Mouse (Mus musculus) gastrocnemius, adult 2 months (tissue): ENCODE results near the gene Nup62. TPM values are rescaled to one million over a fixed set of nuclear protein-coding genes. Genes with fewer than 3 reads are reported as not detected.

Experiments used
- DNase-seq: peaks from one replicate; pipeline ENCODE4 v3.0.0; 2022
- H3K27ac ChIP-seq: fragments of 200-600 bp; 2 replicates; pipeline ENCODE4 v1.8.1; 2022; ENCODE audit warnings: mild to moderate bottlenecking
- H3K4me3 ChIP-seq: fragments of 200-600 bp; 2 replicates; pipeline ENCODE4 v1.8.1; 2022; ENCODE audit warnings: mild to moderate bottlenecking, moderate library complexity
- CTCF ChIP-seq: fragments of 200-600 bp; IDR thresholded peaks from 2 replicates; pipeline ENCODE4 v1.8.1; 2022; ENCODE audit warnings: antibody characterized with exemption, mild to moderate bottlenecking, moderate library complexity
- intact Hi-C: fragments of 180-260 bp; cut with DNase I; formaldehyde crosslinking; loops from one replicate; pipeline ENCODE4 v1.15.1; 2025
- total RNA-seq, 2 experiments: library from RNA; stranded (reverse); gene quantifications; 2 replicates each; pipeline ENCODE4 v1.2.3; 2021

The Nup62 gene
- total RNA-seq, 2 experiments from 2014 or later, result 21.8 to 26.6 TPM

- peak; percentile 15 for DNase-seq
- intact Hi-C loops, result loop anchor here (5.0 kb wide), 1 partner anchor 75 kb away; the partner anchor contains the start of gene Vrk3
- peak; percentile 26 for TF ChIP-seq CTCF
Observed at GRCm38 (mm10) chr7:44821666-44822448, 6.0 kb downstream of the Nup62 start.

GRCm38 (mm10) chr7:44823409-44823808 is 7.5 kb downstream of the Nup62 start:
- Histone ChIP-seq H3K27ac (peak overlapping the region; percentile 7; the same call in 1 of the 2 replicates), H3K4me3 (no peak overlapping the region)
- intact Hi-C loops, result loop anchor here (5.0 kb wide), 1 partner anchor 76 kb away; the partner anchor contains the start of gene Vrk3
- DNase-seq, result peak; percentile 11
- 0 out of 2 replicates have a peak, but pooled peaks have one; percentile 5 for TF ChIP-seq CTCF

More at GRCm38 (mm10) chr7:44821666-44822448, 6.0 kb downstream of the Nup62 start:
- Histone ChIP-seq H3K4me3 (no peak overlapping the region), H3K27ac (peak overlapping the region; percentile 99)

GRCm38 (mm10) chr7:44824872-44825271 is 9.0 kb downstream of the Nup62 start:
- H3K27ac ChIP-seq, result peak overlapping the region; percentile 6; the same call in 1 of the 2 replicates
- DNase-seq, result peak; percentile 87
- no peak overlapping the region for H3K4me3 ChIP-seq
- intact Hi-C loops, result loop anchor here (2.0 to 5.0 kb wide), 2 partner anchors 78 to 100 kb away; partner anchors contain the start of gene Vrk3
- TF ChIP-seq CTCF, result peak; percentile 90

GRCm38 (mm10) chr7:44826771-44827170 is 10.9 kb downstream of the Nup62 start:
- intact Hi-C loops, result no loop called here
- no peak for TF ChIP-seq CTCF
- DNase-seq, result no peak
- Histone ChIP-seq H3K27ac (no peak overlapping the region), H3K4me3 (no peak overlapping the region)

GRCm38 (mm10) chr7:44828706-44829105 is 12.8 kb downstream of the Nup62 start:
- H3K27ac ChIP-seq, result peak overlapping the region; percentile 31; the same call in 1 of the 2 replicates
- peak; percentile 64 for DNase-seq
- intact Hi-C loops, result no loop called here
- no peak for TF ChIP-seq CTCF
- no peak overlapping the region for H3K4me3 ChIP-seq

- no peak for TF ChIP-seq CTCF
- intact Hi-C loops, result no loop called here
- H3K4me3 ChIP-seq, result no peak overlapping the region
Observed at GRCm38 (mm10) chr7:44832763-44833162, 16.9 kb downstream of the Nup62 start.

GRCm38 (mm10) chr7:44835373-44836015 is 19.6 kb downstream of the Nup62 start:
- intact Hi-C loops, result no loop called here
- DNase-seq, result no peak
- no peak for TF ChIP-seq CTCF
- H3K27ac ChIP-seq, result peak overlapping the region; percentile 86
- H3K4me3 ChIP-seq, result no peak overlapping the region; the same call in 1 of the 2 replicates

More at GRCm38 (mm10) chr7:44832763-44833162, 16.9 kb downstream of the Nup62 start:
- DNase-seq, result no peak
- no peak overlapping the region for H3K27ac ChIP-seq

GRCm38 (mm10) chr7:44836016-44836404 is 20.1 kb downstream of the Nup62 start:
- Histone ChIP-seq H3K4me3 (peak overlapping the region; percentile 24), H3K27ac (peak overlapping the region; percentile 86)
- intact Hi-C loops, result no loop called here
- DNase-seq, result no peak
- no peak for TF ChIP-seq CTCF

GRCm38 (mm10) chr7:44836423-44837053 is 20.6 kb downstream of the Nup62 start:
- intact Hi-C loops, result no loop called here
- Histone ChIP-seq H3K4me3 (peak overlapping the region; percentile 30), H3K27ac (peak overlapping the region; percentile 86)
- no peak for TF ChIP-seq CTCF
- peak; percentile 88 for DNase-seq

- intact Hi-C loops, result no loop called here
- no peak for DNase-seq
- Histone ChIP-seq H3K4me3 (no peak overlapping the region), H3K27ac (no peak overlapping the region)
- TF ChIP-seq CTCF, result no peak
Observed at GRCm38 (mm10) chr7:44838073-44838472, 22.2 kb downstream of the Nup62 start.

- no peak for DNase-seq
- H3K27ac ChIP-seq, result no peak overlapping the region
- peak overlapping the region; percentile 64 for H3K4me3 ChIP-seq
- no peak for TF ChIP-seq CTCF
- intact Hi-C loops, result no loop called here
Observed at GRCm38 (mm10) chr7:44839171-44839490, 23.2 kb downstream of the Nup62 start.

- peak; percentile 58 for DNase-seq
- H3K27ac ChIP-seq, result peak overlapping the region; percentile 58
- no peak for TF ChIP-seq CTCF
- peak overlapping the region; percentile 64 for H3K4me3 ChIP-seq
- intact Hi-C loops, result no loop called here
Observed at GRCm38 (mm10) chr7:44839491-44840191, 23.8 kb downstream of the Nup62 start.
